Mouse (Mus musculus) ES-E14 (cell line): ENCODE measurements around the gene Fam8a1. TPM values are rescaled to one million over a fixed set of nuclear protein-coding genes. Genes with fewer than 3 reads are reported as not detected.

Experiments
- DNase-seq: peaks from one replicate; pipeline ENCODE4 v3.0.0-alpha.2; 2013; ENCODE audit warnings: low read depth, low spot score
- H3K27ac ChIP-seq: 2 replicates; pipeline ENCODE4 v1.5.1; 2012; ENCODE audit warnings: low read depth, mild to moderate bottlenecking, low read length, moderate library complexity, mixed read lengths; ENCODE audit not compliant: poor library complexity, insufficient read depth, severe bottlenecking
- H3K36me3 ChIP-seq: 2 replicates; pipeline ENCODE4 v1.6.1; 2012; ENCODE audit warnings: mild to moderate bottlenecking, low read length, moderate library complexity, mixed read lengths; ENCODE audit not compliant: control insufficient read depth, poor library complexity, insufficient read depth, severe bottlenecking
- H3K4me1 ChIP-seq, 2 experiments: fragments of 150-350 bp in 1 of 2; sonication (generic) in 1 of 2; 2 replicates each; pipeline ENCODE4 v1.6.1; 2012; ENCODE audit warnings: low read length in 2 of 2, mild to moderate bottlenecking in 1 of 2, mixed read lengths in 1 of 2; ENCODE audit not compliant: control insufficient read depth in 2 of 2, insufficient read depth in 2 of 2, poor library complexity in 1 of 2
- H3K4me3 ChIP-seq, 2 experiments: fragments of 150-350 bp in 1 of 2; sonication (generic) in 1 of 2; 2 replicates each; pipeline ENCODE4 v1.5.1; 2012; ENCODE audit warnings: low read length in 2 of 2, low read depth in 1 of 2, mild to moderate bottlenecking in 1 of 2, mixed read lengths in 1 of 2; ENCODE audit not compliant: insufficient read depth in 1 of 2, poor library complexity in 1 of 2, severe bottlenecking in 1 of 2
- H3K9ac ChIP-seq: 2 replicates; pipeline ENCODE4 v1.6.1; 2012; ENCODE audit warnings: low read depth, mild to moderate bottlenecking, low read length, mixed read lengths; ENCODE audit not compliant: poor library complexity, insufficient read depth, severe bottlenecking
- H3K9me3 ChIP-seq: fragments of 150-350 bp; sonication (generic); 2 replicates; pipeline ENCODE4 v1.6.1; 2012; ENCODE audit warnings: low read depth, mild to moderate bottlenecking, low read length; ENCODE audit not compliant: control insufficient read depth, insufficient read depth
- CHD2 ChIP-seq: IDR thresholded peaks from 2 replicates; pipeline ENCODE4 v1.6.1; 2014; ENCODE audit warnings: mild to moderate bottlenecking, low read depth, low read length, inconsistent platforms
- HCFC1 ChIP-seq: IDR thresholded peaks from 2 replicates; pipeline ENCODE4 v1.6.1; 2012; ENCODE audit warnings: low read length, inconsistent platforms, borderline replicate concordance; ENCODE audit not compliant: insufficient read depth
- MAFK ChIP-seq: IDR thresholded peaks from 2 replicates; pipeline ENCODE4 v1.6.1; 2014; ENCODE audit warnings: mild to moderate bottlenecking, low read depth, low read length, inconsistent platforms; ENCODE audit not compliant: insufficient read depth
- ZC3H11A ChIP-seq: IDR thresholded peaks from 2 replicates; pipeline ENCODE4 v1.6.1; 2012; ENCODE audit warnings: low read depth, mild to moderate bottlenecking, inconsistent platforms, low read length, borderline replicate concordance
- ZNF384 ChIP-seq: IDR thresholded peaks from 2 replicates; pipeline ENCODE4 v1.6.1; 2012; ENCODE audit warnings: low read depth, low read length, inconsistent platforms
- in situ Hi-C, 2 experiments: fragments of 600-800 bp; cut with MboI; formaldehyde crosslinking; loops; one replicate each; pipeline ENCODE4 v1.15.1; 2025; ENCODE audit warnings: low sequenced_read_pairs in 2 of 2, inconsistent platforms in 1 of 2; ENCODE audit not compliant: unreplicated experiment in 2 of 2
- total RNA-seq: library from RNA; depleted of rRNA; stranded (reverse); fragments of 300-350 nt; gene quantifications from 2 replicates; pipeline ENCODE4 v1.2.3, GENCODE M21; 2012

Gene Fam8a1
- total RNA-seq, 1 experiment = 32.0 TPM

GRCm38 (mm10) chr13:46677721-46678120, 8.4 kb downstream of the Fam8a1 start:
- in situ Hi-C loops = no loop called here
- Histone ChIP-seq H3K4me1 (no peaks in the 10 kb centered on the region), H3K27ac (no peak overlapping the region), H3K36me3 (peaks cover 9% of the 10 kb centered on the region), H3K9me3 (no peaks in the 10 kb centered on the region), H3K4me3 (no peak overlapping the region), H3K9ac (no peak overlapping the region)
- DNase-seq = no peak
- no peak for TF ChIP-seq CHD2
- TF ChIP-seq ZNF384 = no peak
- TF ChIP-seq ZC3H11A = no peak
- no peak for TF ChIP-seq MAFK
- no peak for TF ChIP-seq HCFC1

DNA sequence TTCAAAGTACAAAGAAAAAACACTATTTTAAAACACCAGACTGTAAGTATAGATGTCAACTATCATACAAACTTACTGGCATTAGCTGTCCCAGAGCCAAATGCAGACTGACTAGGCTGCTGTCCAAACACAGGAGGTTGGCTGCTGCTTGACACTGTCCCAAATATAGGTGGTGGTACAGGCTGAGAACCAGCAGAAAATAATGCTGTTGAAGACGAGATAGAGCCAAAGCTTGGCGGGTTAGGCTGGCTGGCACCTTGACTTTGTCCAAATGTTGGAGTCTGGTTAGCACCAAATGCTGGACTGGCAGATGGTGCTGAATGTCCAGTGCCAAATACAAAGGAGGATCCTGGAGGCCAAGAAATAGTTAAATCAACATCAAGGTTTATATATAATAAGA, 13.6 kb downstream of the Fam8a1 start:
- Histone ChIP-seq H3K4me1 (no peaks in the 10 kb centered on the region), H3K9ac (no peak overlapping the region), H3K36me3 (peaks cover 20% of the 10 kb centered on the region), H3K4me3 (no peak overlapping the region), H3K9me3 (no peaks in the 10 kb centered on the region), H3K27ac (no peak overlapping the region)
- in situ Hi-C loops = no loop called here
- TF ChIP-seq ZNF384 (no peak), MAFK (no peak), CHD2 (no peak), ZC3H11A (no peak), HCFC1 (no peak)
- no peak for DNase-seq

GRCm38 (mm10) chr13:46683370-46683769, 14.0 kb downstream of the Fam8a1 start:
- in situ Hi-C loops = no loop called here
- Histone ChIP-seq H3K9ac (no peak overlapping the region), H3K4me3 (no peak overlapping the region), H3K36me3 (peaks cover 20% of the 10 kb centered on the region), H3K27ac (no peak overlapping the region), H3K4me1 (no peaks in the 10 kb centered on the region), H3K9me3 (no peaks in the 10 kb centered on the region)
- no peak for TF ChIP-seq HCFC1
- TF ChIP-seq MAFK = no peak
- no peak for TF ChIP-seq ZC3H11A
- TF ChIP-seq CHD2 = no peak
- TF ChIP-seq ZNF384 = no peak
- no peak for DNase-seq

DNA sequence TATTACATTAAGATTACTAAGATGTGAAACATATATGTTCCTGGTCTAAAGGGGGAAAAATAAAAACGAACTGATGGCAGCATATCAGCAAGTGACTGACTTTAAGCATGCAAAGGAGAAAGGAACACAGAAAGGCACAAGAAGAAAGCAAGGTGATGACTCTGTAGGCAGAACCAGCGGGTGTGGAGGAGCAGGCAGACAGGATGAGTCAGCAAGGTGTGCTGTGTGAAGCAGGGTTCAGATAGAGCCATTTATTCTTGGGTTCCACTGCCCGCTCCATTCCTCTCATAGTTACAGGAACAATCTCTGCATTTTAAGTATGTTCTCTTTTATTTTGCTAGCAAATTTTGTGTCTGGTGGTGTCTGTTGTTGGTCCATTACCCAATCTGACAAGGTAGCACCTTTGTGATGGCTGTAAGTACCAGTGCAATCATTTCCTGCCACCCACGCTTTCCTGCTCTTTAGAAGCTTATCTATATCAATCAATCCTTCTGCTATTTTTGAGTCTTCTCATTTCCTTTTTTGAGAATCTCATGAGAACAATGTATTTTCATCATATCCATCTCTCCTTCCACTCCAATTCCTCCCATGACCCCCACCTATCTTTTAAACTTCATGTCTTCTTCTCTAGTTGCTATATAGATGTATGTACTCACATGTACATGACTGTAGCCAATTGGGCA, 21.4 kb downstream of the Fam8a1 start:
- Histone ChIP-seq H3K4me3 (no peak overlapping the region), H3K9ac (no peak overlapping the region), H3K36me3 (peaks cover 18% of the 10 kb centered on the region), H3K9me3 (no peaks in the 10 kb centered on the region), H3K27ac (no peak overlapping the region), H3K4me1 (peaks cover 0 to 7% of the 10 kb centered on the region in 2 experiments; a peak in 2 of 4 replicates)
- in situ Hi-C loops = no loop called here
- no peak for DNase-seq
- TF ChIP-seq CHD2 = no peak
- TF ChIP-seq MAFK = 0 out of 2 replicates have a peak, but pooled peaks have one; percentile 58
